Mouse (Mus musculus) lung, embryonic 15.5 days (tissue): ENCODE measurements around the gene Sirpa. TPM values are rescaled to one million over a fixed set of nuclear protein-coding genes. Genes with fewer than 3 reads are reported as not detected.

Source experiments
- ATAC-seq: fragments of 200-750 bp; cut with Nextera tagmentation; 2 replicates; pipeline ENCODE4 v1.8.0; 2017; ENCODE audit warnings: moderate number of reproducible peaks, borderline replicate concordance; ENCODE audit not compliant: low FRiP score, low TSS enrichment; ENCODE audit errors: extremely low read depth
- H3K27ac ChIP-seq: fragments of 300-500 bp; sonication (generic); 2 replicates; pipeline ENCODE4 v1.5.1; 2015; ENCODE audit warnings: moderate library complexity, mild to moderate bottlenecking, inconsistent platforms
- H3K27me3 ChIP-seq: fragments of 300-500 bp; sonication (generic); 2 replicates; pipeline ENCODE4 v1.6.1; 2015; ENCODE audit warnings: inconsistent platforms
- H3K36me3 ChIP-seq: fragments of 300-500 bp; sonication (generic); 2 replicates; pipeline ENCODE4 v1.6.1; 2015; ENCODE audit warnings: inconsistent platforms
- H3K4me1 ChIP-seq: fragments of 300-500 bp; sonication (generic); 2 replicates; pipeline ENCODE4 v1.6.1; 2015; ENCODE audit warnings: inconsistent platforms
- H3K4me2 ChIP-seq: fragments of 300-500 bp; sonication (generic); 2 replicates; pipeline ENCODE4 v1.6.1; 2015; ENCODE audit warnings: inconsistent platforms, mild to moderate bottlenecking, moderate library complexity
- H3K4me3 ChIP-seq: fragments of 300-500 bp; sonication (generic); 2 replicates; pipeline ENCODE4 v1.5.1; 2015; ENCODE audit warnings: mild to moderate bottlenecking, inconsistent platforms
- H3K9ac ChIP-seq: fragments of 300-500 bp; sonication (generic); 2 replicates; pipeline ENCODE4 v1.6.1; 2015; ENCODE audit warnings: inconsistent platforms
- H3K9me3 ChIP-seq: fragments of 300-500 bp; sonication (generic); 2 replicates; pipeline ENCODE4 v1.6.1; 2016; ENCODE audit warnings: inconsistent platforms
- WGBS: fragments of 180-500 bp; shearing (Covaris S2); methylation state at CpG from one replicate; pipeline ENCODE4 v1.1.7; 2015; 5-methylcytosine and 5-hydroxymethylcytosine counted together
- polyA plus RNA-seq: library from polyadenylated mRNA; unstranded; fragments of >200 nt; fragmentation: Nextera tagmentation; extraction: Ambion mirVana; gene quantifications from 2 replicates; pipeline ENCODE4 v1.2.1, GENCODE M21; 2015

Sirpa gene
- polyA plus RNA-seq, 1 experiment from 2014 or later, result 20.6 TPM

DNA sequence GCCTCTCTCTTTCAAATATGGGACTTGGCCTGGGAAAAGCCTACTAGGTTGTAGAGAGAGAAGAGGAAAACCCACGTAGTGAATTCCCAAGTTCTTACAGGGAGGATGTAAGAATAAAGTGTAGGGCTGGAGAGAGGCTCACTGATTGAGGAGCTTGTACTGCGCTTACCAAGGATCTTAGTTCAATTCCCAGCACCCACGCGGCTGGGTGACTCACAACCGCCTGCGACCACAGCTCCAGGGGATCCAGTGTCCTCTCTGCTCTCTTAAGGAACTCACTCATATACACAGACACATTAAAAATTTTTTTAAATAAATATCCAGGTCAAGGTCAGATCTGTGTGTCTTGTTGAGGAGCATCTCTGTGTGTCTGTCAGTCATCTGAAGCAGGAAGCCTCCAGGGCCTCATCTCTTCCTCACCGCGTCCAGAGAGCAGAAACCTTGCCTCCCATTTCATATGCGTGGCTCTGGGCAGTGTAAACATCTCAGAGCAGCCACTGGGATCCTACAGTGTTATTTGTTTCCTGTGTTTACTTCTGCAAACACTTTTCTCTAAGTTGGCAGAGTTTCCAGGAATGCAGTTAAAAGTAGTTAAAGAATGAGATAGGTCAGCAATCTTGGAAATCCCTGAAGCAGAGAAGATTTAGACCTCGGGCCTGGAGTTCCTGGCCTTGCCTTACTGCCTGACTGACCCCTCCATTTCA lies 22.0 kb downstream of the Sirpa start:
- no peak for ATAC-seq
- Histone ChIP-seq H3K27ac (no peak overlapping the region), H3K4me2 (no peak overlapping the region), H3K36me3 (0 out of 2 replicates have a peak, but pooled peaks cover 5% of the 10 kb centered on the region), H3K4me1 (0 out of 2 replicates have a peak, but pooled peaks cover 3% of the 10 kb centered on the region), H3K9ac (no peak overlapping the region), H3K4me3 (no peak overlapping the region), H3K9me3 (no peaks in the 10 kb centered on the region), H3K27me3 (no peaks in the 10 kb centered on the region)
- 73% methylated on average over 10 of the region's 10 CpGs for WGBS

DNA sequence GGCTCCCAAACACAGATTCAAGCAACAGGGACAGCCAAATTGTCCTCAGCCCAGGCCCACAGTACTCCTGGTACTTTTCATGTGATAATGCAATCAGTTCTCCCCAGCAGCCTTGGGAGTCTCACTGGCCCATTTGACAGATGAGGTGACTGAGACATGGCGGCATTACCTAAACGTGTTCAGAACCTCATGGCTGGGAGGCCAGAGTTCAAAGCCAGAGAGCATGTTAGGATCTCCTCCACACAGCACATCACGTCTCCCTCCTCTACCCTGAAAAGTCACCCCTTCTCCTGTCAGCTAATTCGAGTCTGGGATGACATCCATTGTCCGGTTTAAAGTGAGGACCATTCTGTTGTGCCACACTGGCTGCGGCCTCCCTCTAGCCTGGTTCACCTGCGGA lies 27.5 kb downstream of the Sirpa start:
- H3K9me3 ChIP-seq, result no peaks in the 10 kb centered on the region
- no peak overlapping the region for H3K4me2 ChIP-seq
- peaks cover 7% of the 10 kb centered on the region; the same call in 1 of the 2 replicates for H3K4me1 ChIP-seq
- H3K36me3 ChIP-seq, result 0 out of 2 replicates have a peak, but pooled peaks cover 5% of the 10 kb centered on the region
- WGBS, result 63% methylated on average over 7 of the region's 7 CpGs
- no peak overlapping the region for H3K9ac ChIP-seq
- H3K4me3 ChIP-seq, result no peak overlapping the region
- H3K27ac ChIP-seq, result no peak overlapping the region
- H3K27me3 ChIP-seq, result no peaks in the 10 kb centered on the region
- ATAC-seq, result no peak

DNA sequence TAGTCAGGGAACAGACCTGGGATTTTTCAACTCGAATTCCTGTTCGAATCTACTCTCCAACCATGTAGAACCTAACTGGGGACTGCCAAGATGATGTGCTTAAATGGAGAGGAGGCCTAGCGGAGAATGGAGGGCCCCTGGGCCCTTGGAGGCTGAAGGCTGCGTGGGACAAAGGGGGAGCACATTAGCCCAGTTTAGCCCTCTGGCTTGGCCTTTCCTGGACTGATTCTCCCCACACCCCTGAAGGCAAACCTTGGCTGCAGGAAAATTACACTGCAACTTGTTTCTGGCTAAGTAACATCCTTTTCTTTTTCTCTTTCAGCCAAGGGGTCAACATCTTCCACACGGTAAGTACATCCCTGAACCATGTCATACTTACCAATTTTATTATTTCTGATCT lies 28.2 kb downstream of the Sirpa start:
- H3K36me3 ChIP-seq, result 0 out of 2 replicates have a peak, but pooled peaks cover 2% of the 10 kb centered on the region
- WGBS, result 83% methylated on average over 5 of the region's 5 CpGs
- H3K4me2 ChIP-seq, result no peak overlapping the region
- H3K4me3 ChIP-seq, result no peak overlapping the region
- no peak overlapping the region for H3K27ac ChIP-seq
- no peak overlapping the region for H3K9ac ChIP-seq
- no peaks in the 10 kb centered on the region for H3K27me3 ChIP-seq
- peaks cover 7% of the 10 kb centered on the region; the same call in 1 of the 2 replicates for H3K4me1 ChIP-seq
- no peaks in the 10 kb centered on the region for H3K9me3 ChIP-seq
- ATAC-seq, result no peak

DNA sequence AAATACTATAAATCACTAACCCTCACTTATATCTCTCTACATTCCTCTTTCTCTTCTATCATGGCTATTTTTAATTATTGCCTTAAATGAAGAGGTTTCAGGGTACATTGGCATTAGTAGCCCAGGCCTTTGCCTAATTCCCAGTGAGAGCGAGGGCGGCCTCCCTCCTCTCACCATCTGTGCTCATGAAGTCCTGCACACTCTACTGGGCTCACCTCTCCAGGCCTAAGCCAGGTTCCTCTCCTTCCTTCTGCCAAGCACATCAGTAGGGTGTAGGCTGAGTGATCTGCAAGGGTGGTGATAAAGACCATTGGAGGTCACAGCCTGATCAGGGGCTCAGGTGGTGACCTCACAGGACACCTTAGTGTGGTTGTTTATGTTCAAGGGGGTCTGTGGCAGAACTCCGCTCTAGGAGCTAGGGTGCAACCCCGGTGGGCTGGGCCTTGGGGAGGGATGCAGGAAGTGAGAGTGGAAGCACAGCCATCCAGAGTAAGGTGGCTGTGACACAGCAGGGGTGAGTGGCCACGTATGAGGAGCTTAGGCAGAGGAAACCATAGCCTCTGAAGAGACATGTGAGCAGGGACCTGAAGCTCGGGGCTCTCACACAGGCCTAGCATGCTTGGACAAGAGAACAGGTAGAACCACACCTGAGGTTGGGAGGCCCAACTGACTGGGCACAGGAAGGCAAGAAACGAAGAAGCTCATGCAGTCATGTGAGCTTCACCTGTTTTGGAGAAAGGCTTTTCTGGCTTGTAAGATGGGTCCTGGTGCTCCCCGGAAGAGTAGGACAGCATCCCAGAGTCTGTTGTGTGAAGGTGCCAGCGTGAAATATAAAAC lies 29.2 kb downstream of the Sirpa start:
- Histone ChIP-seq H3K4me1 (peaks cover 7% of the 10 kb centered on the region; the same call in 1 of the 2 replicates), H3K4me3 (no peak overlapping the region), H3K9me3 (no peaks in the 10 kb centered on the region), H3K4me2 (no peak overlapping the region), H3K36me3 (no peaks in the 10 kb centered on the region), H3K27me3 (no peaks in the 10 kb centered on the region), H3K27ac (no peak overlapping the region), H3K9ac (no peak overlapping the region)
- no peak for ATAC-seq
- WGBS, result 82% methylated on average over 9 of the region's 9 CpGs

DNA sequence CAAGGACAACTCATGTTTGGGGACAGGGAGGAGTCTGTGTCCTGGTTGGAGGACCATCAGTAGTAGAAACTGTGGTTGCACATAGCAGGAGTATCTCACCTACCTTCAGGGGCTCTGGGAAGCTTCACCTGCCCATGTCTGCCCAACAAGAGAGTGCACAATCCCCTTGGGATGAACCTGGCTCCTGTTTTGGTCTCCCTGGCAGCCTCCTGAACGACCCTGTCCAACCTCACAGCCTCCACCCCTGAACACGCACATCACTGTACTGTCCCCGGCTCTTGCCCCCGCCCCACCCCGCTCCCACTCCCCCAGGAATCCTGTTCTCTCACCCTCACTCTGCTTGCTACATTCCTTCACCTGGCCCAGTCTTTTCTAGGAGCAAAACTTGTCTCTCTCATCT lies 30.3 kb downstream of the Sirpa start:
- ATAC-seq, result no peak
- no peaks in the 10 kb centered on the region for H3K27me3 ChIP-seq
- WGBS, result 85% methylated on average over 5 of the region's 5 CpGs

DNA sequence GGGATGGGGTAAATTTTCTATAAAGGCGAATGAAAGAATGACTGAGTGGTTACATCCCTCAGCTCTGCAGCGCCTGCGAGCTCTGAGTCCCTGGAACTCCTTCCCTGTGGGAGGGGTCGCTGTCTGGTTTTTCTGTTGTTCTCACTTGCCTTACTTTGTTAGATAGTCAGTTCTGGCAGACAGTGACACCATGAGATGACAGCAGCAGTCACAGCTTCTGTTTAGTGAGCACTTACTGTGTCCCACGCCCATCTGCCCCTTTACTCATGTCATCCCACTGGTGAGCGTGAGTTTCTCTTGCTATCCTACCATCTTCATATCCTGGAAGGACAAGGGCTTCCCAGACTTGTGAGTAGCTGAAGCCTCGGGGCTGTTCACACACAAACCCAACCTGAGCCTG lies 31.1 kb downstream of the Sirpa start:
- no peak for ATAC-seq
- no peak overlapping the region for H3K4me2 ChIP-seq
- H3K9ac ChIP-seq, result no peak overlapping the region
- H3K4me1 ChIP-seq, result peaks cover 7% of the 10 kb centered on the region; the same call in 1 of the 2 replicates
- no peaks in the 10 kb centered on the region for H3K27me3 ChIP-seq
- H3K27ac ChIP-seq, result no peak overlapping the region
- H3K36me3 ChIP-seq, result no peaks in the 10 kb centered on the region
- H3K4me3 ChIP-seq, result no peak overlapping the region
- H3K9me3 ChIP-seq, result no peaks in the 10 kb centered on the region
- WGBS, result 83% methylated on average over 7 of the region's 7 CpGs

More for the DNA sequence above, 30.3 kb downstream of the Sirpa start:
- Histone ChIP-seq H3K27ac (no peak overlapping the region), H3K4me3 (no peak overlapping the region), H3K36me3 (no peaks in the 10 kb centered on the region), H3K9ac (no peak overlapping the region), H3K9me3 (no peaks in the 10 kb centered on the region), H3K4me1 (peaks cover 7% of the 10 kb centered on the region; the same call in 1 of the 2 replicates), H3K4me2 (no peak overlapping the region)

DNA sequence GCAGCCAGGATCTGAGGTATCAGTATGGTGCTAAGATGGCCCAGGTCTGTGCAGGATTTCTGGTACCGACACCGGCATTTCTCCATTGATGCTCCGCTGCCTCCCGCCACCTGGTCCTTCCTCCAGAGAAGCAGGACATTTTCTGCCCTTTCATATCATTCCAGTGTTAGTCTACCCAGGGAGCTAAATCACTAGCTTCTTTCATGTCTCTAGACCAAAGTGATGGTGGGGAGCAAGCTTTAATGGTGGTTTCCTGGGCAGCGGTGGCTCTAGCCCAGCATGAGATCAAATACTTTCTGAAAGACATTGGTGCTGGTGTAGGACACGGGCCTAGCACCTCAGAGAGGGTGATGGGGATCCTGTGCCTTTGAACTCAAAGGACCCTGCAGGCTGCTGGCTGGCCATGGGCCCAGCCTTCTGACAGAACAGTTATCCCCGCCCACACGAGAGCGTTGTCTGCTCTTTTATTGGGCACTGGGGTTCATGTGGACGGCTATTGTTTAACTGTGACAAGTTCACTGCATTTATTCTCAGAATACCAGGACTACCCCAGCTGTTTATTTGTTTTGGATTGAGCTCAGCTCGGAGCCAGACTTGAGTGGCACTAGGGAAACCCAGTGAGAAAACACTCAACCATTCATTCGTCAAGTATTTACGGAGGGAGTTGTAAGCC lies 31.7 kb downstream of the Sirpa start:
- Histone ChIP-seq H3K36me3 (no peaks in the 10 kb centered on the region), H3K9ac (no peak overlapping the region), H3K4me3 (no peak overlapping the region), H3K4me1 (peaks cover 7% of the 10 kb centered on the region; the same call in 1 of the 2 replicates), H3K27ac (peak overlapping the region; percentile 56), H3K27me3 (no peaks in the 10 kb centered on the region), H3K4me2 (peak overlapping the region; percentile 6; the same call in 1 of the 2 replicates), H3K9me3 (no peaks in the 10 kb centered on the region)
- WGBS, result 48% methylated on average over 13 of the region's 13 CpGs
- ATAC-seq, result peak; percentile 47

DNA sequence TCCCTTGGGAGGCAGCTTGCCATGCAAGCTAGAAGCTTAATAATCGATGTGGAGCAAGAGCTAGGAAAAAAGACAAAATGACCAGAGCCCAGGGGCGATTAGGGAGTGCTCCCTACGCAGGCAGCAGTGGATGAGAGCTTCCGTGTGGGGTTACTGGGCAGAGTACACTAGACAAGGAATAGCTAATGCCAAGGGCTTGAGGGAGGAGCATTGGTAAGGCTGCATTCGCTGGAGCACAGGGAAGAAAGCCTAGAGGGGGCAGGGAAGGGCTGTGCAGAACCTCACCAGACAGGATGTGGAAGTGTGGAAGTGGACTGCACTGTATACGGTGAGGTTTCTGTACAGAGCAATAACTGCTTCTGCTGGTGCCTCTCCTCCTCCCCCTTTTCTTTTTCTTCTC lies 32.3 kb downstream of the Sirpa start:
- ATAC-seq, result peak; percentile 73
- Histone ChIP-seq H3K36me3 (no peaks in the 10 kb centered on the region), H3K9ac (no peak overlapping the region), H3K9me3 (no peaks in the 10 kb centered on the region), H3K27me3 (no peaks in the 10 kb centered on the region), H3K4me1 (peaks cover 7% of the 10 kb centered on the region; the same call in 1 of the 2 replicates), H3K4me2 (peak overlapping the region; percentile 6; the same call in 1 of the 2 replicates), H3K27ac (peak overlapping the region; percentile 56), H3K4me3 (no peak overlapping the region)
- 46% methylated on average over 6 of the region's 6 CpGs for WGBS

DNA sequence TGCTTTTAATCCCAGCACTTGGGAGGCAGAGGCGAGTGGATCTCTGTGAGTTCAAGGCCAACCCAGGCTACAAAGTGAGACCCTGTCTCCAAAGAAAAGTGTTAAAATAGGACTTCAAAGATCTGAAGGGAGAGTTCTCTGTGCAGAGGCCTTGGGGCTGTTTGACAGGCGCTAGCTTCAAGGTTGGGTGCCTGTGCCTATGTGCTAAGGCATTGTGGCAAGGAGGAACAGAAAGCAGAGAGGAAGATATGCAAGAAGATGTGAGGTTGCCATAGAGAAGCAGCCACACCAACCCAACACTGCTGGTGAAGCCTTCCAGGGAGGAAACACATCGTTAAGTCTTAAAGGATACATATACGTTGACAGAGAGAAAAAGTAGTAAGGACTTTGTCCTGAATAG lies 33.2 kb downstream of the Sirpa start:
- H3K4me3 ChIP-seq, result no peak overlapping the region
- H3K4me2 ChIP-seq, result no peak overlapping the region
- H3K27me3 ChIP-seq, result no peaks in the 10 kb centered on the region
- H3K9me3 ChIP-seq, result no peaks in the 10 kb centered on the region
- no peak for ATAC-seq
- H3K9ac ChIP-seq, result no peak overlapping the region
- no peaks in the 10 kb centered on the region for H3K36me3 ChIP-seq
- WGBS, result 92% methylated on average over 4 of the region's 4 CpGs
- no peak overlapping the region for H3K27ac ChIP-seq
- H3K4me1 ChIP-seq, result peaks cover 7% of the 10 kb centered on the region; the same call in 1 of the 2 replicates

DNA sequence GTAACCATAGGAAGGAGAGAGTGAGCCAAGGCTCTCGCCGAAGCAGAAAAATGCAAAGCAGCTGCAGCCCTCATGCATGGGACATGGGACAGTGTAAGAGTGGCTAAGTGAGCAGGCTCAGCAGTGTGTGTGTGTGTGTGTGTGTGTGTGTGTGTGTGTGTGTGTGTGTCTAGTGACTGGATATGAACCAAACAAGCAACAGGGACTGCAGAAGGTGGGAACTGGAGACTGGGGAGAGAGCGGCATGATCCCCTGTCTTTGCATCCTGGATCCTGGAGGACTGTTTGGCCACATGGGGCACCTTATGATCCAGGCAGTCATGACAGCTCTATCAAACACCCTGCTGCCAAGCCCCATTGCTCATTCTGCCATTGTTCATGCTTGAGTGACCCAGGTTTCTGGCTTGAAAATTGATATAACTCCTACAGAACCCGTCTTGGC lies 34.0 kb downstream of the Sirpa start:
- WGBS, result 81% methylated on average over 4 of the region's 4 CpGs
- no peak for ATAC-seq
- no peak overlapping the region for H3K27ac ChIP-seq

DNA sequence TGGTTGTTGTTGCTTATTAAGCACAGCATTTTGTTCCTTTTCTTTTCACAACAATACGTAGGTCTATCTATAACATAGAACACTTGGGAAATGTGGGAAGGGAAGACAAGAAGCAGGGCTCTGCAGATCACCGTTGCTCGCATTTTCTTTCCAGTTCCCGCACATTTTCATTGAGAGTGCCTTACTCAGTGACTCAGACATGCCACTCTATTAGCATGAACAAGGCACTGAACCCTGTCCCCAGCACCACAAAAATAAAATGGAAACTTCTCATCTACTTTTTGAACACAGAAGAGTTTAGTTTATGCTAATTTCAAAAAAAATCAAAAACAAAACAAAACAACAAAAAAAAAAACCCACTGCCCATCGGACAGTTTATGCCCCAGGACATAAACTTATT lies 34.5 kb downstream of the Sirpa start:
- Histone ChIP-seq H3K4me1 (peaks cover 7% of the 10 kb centered on the region; the same call in 1 of the 2 replicates), H3K4me2 (no peak overlapping the region), H3K27ac (no peak overlapping the region), H3K9me3 (no peaks in the 10 kb centered on the region), H3K27me3 (no peaks in the 10 kb centered on the region), H3K36me3 (no peaks in the 10 kb centered on the region), H3K9ac (no peak overlapping the region), H3K4me3 (no peak overlapping the region)
- no peak for ATAC-seq
- 90% methylated on average over 5 of the region's 5 CpGs for WGBS

More for the DNA sequence above, 34.0 kb downstream of the Sirpa start:
- Histone ChIP-seq H3K9me3 (no peaks in the 10 kb centered on the region), H3K36me3 (no peaks in the 10 kb centered on the region), H3K4me3 (no peak overlapping the region), H3K27me3 (no peaks in the 10 kb centered on the region), H3K4me2 (no peak overlapping the region), H3K4me1 (peaks cover 7% of the 10 kb centered on the region; the same call in 1 of the 2 replicates), H3K9ac (no peak overlapping the region)
